Mouse (Mus musculus) gastrocnemius, adult 8-10 months (tissue): Measurements from ENCODE around the gene Fras1. TPM values are rescaled to one million over a fixed set of nuclear protein-coding genes. Genes with fewer than 3 reads are reported as not detected.

Source experiments
- total RNA-seq, 4 experiments: library from RNA; stranded (reverse); gene quantifications; 2 replicates each; pipeline ENCODE4 v1.2.4; 2022

Gene Fras1
- total RNA-seq, 4 experiments from 2014 or later, result 0.48 to 2.3 (median 1.7) TPM

Other genes with a start within 250 kb of the Fras1 start
- 10 to 100 TPM; 22.9 to 31.7 (median 27.7) TPM for gene Cnot6l, start 209.8 kb upstream of the Fras1 start, total RNA-seq
- gene Mrpl1, start 164.5 kb upstream of the Fras1 start, total RNA-seq, result 10 to 100 TPM; 21.1 to 25.7 (median 22.2) TPM